Mouse (Mus musculus) fibroblast of lung, adult 2 months (primary cell): ENCODE results near the gene Scnn1g.

ENCODE experiments used
- DNase-seq: peaks from one replicate; pipeline ENCODE4 v3.0.0-alpha.2; 2011; ENCODE audit warnings: low read depth

Scnn1g gene

DNA sequence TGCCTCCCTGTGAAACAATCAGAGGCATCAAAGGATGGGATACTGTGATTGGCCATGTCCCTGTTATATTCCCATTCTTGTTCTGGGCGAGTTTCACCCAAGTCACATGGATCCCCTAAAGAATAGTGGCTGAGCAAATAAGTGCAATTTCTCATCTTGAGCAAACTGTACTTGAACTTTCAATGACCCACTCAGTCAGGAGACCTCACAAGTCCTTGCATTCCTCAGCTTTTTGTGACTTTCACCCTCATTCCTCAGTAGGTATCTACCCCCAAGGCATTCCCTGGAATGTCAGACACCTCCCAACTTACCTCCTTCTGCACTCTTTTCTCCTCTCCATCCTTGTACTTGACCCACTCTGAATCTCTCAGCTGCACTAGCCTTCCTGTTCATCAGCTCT, 44.3 kb downstream of the Scnn1g start:
- DNase-seq, result no peak

- no peak for DNase-seq
Measured at GRCm38 (mm10) chr7:121778980-121779379, 44.7 kb downstream of the Scnn1g start.

GRCm38 (mm10) chr7:121779409-121779808, 45.1 kb downstream of the Scnn1g start:
- no peak for DNase-seq

DNA sequence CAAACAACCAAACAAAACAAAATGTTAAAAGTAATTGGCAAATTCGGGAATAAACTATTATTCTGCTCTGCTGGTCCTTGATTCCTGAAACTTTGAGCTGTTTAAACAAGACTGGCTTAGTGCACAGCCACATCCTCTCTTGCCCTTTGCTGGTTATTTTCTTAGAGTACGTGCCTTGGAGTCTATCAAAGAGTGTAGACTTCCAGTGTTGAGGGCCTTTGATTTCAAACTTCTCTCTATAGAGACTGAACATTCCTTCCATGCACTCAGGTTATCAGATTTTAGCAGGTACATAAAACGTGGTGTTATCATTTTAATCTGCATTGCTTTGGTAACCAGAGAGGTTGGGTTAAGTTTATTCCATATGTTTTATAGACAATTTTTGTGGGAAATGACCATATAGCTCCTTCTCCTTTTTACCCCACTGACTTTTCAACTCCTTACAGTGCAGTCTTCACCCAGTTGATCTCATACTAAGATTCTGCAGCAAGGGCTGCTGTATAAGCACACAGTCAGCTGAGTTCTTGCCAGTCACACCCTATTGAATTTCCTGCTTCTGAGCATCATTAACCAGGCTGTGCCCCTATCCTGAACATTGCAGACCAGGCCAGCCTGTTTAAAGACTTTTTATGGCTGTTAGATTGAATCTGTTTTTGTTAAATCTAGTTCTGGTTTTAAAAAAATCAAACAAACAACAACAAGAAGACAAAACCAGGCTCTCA, 48.1 kb downstream of the Scnn1g start:
- no peak for DNase-seq

DNA sequence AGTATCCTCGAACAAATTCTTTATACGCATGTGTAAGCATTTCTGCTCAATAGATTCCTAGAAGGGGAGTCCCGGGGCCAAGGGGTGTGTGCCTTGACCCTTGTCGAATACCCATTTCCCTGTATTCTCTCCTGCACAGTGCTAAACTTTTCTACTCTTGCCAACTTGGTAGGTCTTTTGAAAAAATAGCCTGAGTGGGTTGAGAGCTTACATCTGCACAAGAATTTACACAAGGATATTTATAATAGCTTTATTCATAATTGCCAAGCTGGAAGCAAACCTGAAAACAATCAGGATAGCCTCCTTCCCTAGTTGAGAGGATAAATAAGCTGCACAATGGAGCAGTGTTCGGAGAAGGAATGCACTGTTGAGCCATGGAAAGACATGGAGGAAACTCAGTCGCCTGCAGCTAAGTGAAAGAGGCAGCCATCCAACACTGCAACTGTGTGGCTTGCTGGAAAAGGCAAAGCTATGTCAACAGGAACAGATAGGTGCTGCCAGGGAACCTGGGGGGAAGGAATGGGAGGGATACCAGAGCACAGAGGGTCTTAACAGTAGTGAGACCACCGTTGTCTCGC, 51.5 kb downstream of the Scnn1g start:
- DNase-seq, result no peak

- no peak for DNase-seq
Measured at GRCm38 (mm10) chr7:121797781-121798180, 63.5 kb downstream of the Scnn1g start.

GRCm38 (mm10) chr7:121802471-121802870, 68.2 kb downstream of the Scnn1g start:
- DNase-seq, result no peak

DNA sequence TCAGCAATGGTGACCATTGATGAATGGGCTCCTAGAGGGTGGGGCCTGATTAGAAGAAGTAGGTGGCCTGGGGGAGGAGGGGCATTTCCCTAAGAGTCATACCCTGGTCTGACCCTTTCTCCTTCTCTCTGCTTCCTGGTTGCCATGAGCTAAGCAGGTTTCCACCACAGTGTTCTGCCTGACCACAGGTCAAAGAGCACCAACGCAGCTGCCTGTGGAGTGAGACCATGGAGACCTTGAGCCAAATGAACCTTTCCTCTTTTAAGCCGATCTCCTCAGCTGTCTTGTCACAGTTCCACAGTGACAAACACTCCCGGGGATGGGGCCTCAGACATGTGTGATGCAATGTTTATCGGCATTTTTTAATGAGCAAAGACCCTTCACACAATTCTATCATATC, 68.7 kb downstream of the Scnn1g start:
- DNase-seq, result no peak

DNA sequence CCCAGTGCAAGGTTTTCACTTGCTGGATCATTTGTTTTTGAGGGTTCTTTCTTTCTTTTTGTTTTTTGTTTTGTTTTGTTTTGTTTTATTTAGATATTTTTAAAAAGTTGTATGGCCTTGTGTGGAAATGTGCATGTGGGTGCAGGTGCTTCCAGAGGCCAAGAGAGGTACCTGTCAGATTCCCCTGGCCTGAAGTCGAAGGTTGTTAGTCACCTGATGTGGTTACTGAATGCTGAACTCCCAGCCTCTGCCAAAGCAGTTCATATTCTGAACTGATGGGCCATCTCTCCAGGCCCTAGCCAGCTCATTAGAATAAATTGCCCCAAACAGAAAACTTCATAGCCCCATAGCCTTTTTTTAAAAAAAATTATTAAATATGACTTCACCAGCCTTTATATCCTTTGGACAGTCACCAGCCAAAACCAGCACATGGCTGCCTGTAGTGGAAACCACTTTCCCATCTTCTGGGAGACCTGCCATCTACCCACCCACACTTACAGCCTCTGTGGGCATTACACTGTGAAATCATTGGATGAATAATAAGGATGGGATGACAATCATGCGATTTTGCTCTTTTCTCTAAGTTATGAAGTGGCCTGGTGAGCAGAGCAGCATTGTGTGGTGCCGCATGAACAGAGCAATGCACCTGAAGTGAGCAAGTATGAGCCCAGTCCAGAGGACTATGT, 71.7 kb downstream of the Scnn1g start:
- DNase-seq, result no peak

DNA sequence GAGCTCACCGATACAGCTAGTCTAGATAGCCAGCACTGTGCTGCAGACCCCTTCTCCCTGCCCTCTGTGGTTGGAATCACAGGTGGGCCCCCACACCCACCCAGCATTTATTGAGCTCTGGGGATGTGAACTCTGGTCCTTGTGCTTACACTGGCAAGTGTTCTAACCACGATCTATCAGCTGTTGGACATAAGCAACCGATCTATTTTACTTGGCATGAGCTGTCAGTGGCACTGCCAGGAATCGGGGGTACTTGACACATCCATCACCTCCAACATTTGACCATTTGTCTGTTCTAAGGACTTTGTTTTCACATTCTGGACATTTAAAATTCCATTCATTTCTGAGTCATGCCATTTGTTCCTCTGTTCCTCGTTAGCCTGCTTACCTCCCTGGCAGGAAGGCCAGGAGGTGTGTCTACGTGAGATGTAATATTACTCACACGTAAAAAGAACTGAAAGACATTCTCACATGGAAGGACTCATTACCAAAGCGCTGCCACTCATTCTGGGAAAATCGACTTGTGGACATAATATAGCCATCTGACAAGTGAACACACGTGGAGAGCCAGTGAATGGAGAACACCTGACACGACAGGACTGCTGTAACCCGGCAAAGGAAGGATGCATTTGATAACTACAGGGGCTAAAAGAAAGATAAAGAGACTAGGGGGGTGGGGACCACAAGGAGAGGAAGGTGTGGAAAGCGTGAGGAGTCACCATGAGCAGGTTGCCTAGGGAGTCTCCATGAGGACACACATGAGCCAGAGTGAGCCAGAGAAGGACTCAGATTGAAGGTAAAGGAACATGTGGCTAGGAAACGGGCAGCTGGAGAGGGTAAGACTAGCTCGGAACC, 73.7 kb downstream of the Scnn1g start:
- DNase-seq, result peak; percentile 15
